Mouse (Mus musculus) liver, adult (tissue): ENCODE data around the gene Tbxa2r.
A peak's percentile ranks its signal among the peaks of the same experiment; 100 is the strongest.

Experiments
- GATA4 ChIP-seq: IDR thresholded peaks from 2 replicates; pipeline ENCODE4 v1.6.1; 2014; ENCODE audit warnings: mild to moderate bottlenecking, low read length; ENCODE audit not compliant: insufficient replicate concordance

The Tbxa2r gene

DNA sequence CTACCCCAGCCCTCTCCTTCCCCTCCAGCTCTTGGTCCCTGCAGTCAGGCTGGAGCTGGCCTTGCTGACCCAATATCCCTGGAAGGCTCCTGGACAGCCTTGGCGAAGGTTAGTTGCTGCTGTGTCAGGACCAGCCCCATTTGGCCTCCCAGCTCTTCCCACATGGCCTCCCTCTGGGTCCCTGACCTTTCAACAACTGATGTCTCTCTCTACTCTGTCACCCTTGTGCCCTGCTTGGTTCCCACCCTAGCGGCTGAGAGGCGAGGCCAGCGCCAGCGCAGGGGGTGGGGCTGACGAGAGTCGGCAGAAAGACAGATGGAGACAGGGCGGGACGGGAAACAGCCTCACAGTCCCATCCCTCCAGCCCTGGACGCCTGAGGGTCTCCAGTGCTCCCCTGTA is at the start of gene Tbxa2r:
Gene Tbxa2r, plus strand, starts transcription at position 346 of the 400 bp plus-strand sequence.
- TF ChIP-seq GATA4: no peak

DNA sequence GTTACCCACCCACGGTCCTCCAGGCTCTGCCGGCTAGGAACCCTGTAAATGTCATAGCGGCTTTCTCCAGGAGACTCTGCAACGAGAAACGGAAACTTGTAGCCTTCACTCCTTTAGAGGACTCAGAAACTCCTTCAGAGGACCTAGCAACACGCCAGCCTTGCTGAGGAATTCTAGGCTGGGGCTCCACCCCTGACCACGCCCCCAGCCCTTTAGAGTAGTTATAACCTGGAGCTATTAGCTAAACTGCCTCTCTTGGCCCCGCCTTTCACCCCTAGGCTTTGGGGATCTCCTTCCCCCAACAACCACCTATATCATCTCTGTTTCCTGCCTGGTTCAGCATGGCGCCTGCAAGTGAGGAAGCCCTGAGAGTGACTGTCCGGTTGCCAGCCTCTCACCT is 49.0 kb upstream of the Tbxa2r start:
- TF ChIP-seq GATA4: no peak

DNA sequence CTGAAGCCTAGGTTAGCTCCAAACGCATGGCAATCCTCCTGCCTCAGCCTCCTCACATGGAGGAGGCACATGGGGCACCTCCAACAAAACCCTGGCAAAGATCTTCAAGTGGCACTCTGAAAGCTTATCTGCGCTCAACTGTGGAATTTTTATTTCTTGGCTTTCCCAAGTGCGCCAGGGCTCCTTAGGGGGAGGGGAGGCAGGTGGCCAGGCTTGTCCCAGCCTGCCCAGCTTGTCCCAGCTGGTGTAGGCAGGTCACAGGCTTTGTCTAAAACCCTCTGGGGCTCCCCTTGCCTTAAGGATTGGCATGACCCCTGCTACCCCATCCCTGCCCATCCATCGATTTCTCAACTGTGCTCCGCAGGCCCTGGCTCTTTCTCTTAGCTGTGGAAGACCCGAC is 44.3 kb upstream of the Tbxa2r start:
- TF ChIP-seq GATA4: no peak

DNA sequence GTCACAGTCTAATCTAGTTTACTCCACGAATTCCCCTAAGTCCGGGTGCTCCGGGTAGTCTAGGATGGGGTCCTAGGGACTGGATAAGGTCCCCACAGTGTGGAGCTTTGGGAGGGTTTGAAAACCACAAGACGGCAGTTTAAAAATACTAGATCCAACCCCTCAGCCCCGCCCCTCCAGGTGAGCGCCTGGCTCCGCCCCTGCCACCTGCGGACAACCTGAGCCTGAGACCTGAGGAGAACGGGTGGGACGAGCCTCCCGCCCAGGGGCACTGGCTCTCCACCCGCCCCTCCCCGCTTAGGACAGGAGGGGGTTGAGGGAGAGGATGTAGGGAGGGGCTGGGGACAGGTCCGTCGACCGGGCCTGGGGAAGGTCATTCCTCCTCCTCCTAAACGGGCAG is 43.8 kb upstream of the Tbxa2r start:
- no peak for TF ChIP-seq GATA4

DNA sequence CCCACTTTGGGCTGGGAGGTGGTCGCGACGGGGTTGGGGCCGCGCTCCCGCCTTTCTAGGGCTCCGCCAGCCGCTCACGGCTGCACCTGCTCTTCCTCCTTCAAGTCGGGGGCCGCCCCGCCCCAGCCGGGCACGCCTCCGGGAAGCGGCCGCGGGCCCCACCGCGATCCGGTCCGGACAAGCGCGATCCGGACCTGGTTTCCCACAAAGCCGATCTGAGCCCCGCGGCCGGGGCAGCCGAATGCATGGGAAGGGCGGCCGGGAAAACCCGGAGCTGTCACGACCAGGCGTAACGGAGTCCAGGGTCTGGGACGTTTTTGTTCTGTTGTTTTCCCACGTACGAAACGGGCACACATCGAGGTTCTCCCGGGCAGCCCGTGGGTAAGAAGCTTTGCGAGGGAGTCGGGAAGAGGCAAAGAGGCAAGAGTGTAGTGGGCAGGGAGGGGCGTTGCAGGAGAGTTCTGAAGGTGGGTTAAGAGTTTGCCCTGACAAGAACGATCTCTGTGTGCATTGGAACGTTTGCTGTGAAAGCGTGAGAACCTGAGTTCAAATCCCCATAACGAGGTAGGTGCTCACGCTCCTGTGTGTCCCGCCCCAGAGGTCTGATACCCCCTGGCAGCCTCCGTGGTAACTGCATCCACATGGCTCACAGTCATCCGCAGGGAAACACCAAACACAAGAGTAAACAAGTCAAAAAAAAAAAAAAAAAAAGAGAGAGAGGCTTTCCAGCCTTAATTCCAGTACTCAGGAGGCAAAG is 42.7 kb upstream of the Tbxa2r start:
- no peak for TF ChIP-seq GATA4

DNA sequence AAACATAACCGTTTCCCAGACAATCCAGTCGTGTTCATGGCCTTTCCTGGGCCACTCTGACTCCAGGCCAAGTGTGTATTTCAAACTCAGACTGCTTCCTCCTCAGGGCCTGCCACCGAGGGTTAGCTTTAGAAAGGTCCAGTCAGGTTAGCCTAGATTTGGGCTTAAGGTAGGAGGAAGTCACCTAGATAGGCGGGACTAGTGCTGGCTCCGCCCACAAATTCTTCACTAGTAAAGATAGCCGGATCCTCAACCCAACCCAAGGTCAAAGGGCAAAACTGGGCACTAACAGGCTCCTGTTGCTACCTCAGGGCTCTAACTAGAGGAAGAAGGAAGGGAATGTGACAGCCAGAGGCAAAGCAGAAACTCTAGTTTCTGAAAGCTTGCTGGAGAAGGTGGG is 41.9 kb upstream of the Tbxa2r start:
- no peak for TF ChIP-seq GATA4

DNA sequence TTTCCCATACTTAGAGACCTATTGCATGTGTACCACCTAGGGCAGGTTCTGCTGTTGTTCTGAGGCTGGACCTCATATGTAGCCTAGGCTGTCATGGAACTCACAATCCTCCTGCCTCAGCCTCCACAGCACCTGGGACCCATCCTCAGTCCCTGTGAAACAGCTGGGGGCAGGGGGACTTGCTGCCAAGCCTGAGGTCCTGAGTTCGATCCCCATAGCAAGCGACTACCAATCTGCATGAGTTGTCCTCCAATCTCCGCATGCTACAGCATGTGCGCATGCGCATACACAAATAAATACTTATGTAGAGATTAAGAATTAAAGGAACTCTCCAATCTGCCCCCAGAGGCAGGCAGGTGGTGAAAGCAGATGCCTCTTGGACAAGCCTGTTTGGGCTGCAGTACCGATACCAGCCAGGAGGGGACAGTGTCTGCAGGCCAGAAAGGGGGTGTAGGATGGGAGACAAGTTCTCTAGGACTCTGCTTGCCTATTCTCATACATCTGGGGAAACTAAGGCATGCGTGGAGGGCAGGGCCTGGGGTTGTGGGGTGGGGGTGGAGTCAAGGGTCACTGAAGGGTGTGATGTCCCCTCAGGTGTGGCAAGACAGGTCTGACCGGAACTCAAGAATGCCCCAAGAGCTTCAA is 40.9 kb upstream of the Tbxa2r start:
- TF ChIP-seq GATA4: no peak

DNA sequence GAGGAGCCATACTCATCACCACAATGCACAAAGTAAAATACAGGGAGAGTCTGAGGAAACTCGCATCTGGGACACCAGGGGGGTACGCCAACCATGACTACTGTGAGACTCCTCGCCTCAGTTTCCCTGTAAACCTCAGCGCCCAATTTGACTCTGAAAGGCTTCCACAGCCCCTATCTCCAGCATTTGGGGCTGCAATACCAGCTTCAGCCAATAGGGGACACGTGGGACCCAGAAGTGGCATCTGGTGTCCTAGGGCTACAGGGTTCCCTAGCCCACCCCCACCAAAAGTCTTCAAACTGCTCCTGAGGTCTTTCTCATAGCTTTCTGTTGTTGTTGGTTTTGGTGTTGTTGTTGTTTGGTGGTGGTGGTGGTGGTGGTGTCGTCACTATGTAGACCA is 39.9 kb upstream of the Tbxa2r start:
- no peak for TF ChIP-seq GATA4

DNA sequence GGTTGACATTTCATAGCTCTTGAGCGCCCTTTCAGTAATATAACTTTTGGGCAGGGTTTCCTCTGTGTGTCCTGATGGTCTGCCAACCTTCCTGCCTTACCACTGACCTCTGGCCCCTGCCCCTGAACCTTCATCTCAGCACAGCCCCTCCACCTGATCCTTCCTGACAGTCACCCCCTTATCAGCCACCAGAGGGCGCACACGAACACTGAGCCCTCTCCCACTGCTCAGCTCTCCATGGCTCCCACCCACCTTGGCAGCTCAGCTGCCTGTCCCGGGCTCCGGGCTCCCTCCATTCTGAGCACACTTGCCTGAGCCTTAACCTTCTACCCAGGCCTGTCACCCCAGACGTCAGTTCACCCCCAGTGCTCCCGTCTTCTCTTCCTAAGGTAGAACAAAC is 39.3 kb upstream of the Tbxa2r start:
- TF ChIP-seq GATA4: no peak

DNA sequence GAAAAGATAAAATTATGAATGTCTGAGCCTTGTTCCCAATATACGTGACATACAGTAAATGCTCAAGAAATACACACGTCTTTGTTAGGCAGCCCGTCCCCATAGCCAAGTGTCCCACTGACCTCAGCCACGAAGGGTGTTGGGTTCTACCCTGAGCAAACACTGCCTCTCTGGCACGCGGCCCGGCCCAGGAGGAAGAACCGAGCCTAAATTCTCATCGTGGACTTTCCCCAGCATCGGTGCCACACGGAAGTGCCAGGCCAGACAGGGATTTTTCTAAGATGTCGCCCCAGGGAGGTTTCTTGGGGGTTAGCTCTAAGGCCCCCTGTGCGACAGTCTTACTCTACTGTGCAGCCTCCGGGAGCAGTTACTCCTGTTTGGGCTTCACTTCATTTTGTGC is 38.7 kb upstream of the Tbxa2r start:
- no peak for TF ChIP-seq GATA4

DNA sequence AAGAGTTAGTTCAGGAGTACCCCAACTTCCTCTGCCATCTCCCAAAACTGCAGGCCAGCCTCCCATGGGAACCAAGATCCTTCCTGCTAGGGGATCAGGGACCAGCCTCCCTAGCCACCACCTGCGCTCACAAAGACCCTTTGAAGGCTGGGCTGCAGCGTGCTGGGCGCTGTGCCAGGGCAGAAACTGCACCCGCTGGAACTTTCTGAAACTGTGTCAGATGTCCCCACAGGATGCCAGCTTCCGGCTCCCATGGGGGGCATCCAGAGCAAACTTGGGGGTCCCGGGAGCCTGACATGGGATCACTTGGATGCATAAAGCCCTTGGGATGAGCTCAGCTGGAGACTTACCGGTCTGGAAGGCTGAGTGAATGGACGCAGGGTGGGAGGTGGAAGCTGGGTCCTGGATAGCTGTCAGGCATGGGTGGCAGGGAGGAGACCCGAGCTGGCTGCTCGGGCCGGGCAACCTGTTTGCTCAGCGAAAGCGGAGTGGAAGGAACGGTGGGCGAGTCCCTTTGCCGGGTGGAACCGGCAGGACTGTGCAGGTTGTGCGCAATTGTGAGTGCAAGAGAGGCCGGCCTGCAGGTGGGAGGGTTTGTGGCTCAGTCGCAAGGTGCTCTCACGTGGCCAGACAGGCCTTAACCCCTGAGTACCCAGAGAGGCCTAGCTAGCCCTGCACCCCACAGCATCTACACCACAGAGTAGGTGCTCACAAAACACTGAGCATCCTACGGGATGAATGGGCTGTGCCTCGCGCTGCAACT is 37.7 kb upstream of the Tbxa2r start:
- no peak for TF ChIP-seq GATA4

DNA sequence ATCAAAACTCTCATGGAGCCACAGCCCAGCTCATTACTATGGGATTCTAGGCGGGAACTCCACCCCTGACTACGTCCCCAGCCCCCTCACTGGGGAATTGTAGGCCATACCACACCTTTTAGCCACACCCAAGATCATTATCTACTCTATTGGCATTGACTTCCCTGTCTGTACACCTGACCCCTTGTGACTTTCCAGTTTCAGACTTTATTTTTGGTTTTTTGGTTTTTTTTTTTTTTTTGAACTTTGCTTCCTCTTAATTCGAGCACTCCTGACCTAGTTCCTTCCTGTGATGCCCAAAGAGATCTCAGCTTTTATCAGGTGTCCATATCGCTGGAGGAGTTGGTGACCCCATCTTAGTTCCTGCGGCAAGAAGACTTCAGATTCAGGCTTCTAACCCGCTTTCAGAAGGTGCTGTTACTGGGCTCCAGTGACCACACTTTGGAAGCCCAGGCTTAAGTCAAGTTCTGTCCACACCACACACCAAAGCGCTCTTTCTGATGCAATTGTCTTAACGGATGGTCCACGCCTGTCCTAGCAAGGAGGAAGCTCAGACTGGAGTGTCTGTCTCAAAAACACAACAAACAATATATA is 36.9 kb upstream of the Tbxa2r start, which contains the start of gene Tjp3:
Gene Tjp3, minus strand, starts transcription at position 71 of the 594 bp plus-strand sequence.
- no peak for TF ChIP-seq GATA4

DNA sequence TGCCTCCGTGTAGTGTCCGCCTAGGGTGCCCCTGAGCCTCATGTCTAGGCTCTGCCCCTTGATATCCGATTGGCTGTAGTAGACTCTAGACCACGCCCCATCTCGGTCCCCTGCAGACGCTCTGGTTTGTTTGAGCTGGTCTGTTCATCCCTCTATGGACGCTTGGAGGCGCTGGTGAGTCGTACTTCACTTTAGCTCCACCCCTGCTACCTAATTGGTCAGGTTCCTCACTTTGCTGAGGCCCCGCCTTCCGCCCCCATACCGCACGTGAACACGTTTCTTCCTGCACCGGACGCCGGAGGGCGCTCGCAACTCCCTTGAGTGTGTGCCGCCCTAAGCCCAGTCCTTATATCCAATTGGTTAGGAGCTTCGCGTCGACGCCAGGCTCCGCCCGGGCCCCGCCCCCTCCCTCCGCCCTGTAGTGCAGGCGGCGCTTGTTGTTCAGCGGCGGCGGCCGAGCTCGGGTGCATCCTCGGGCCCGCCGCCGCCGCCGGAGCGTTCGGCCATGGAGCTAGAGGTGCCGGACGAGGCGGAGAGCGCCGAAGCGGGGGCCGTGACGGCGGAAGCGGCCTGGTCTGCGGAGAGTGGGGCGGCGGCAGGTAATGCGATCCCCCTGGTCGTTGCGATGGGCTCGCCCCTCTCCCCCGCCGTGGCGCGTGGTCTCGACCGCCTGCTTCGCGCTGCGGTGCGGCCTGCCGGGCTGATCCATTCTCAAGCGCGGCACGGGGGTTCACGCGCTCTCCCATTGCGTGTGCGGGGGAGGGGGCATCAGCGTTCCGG is 35.8 kb upstream of the Tbxa2r start, which contains the start of gene Pip5k1c:
Gene Pip5k1c, plus strand, starts transcription at position 410 of the 780 bp plus-strand sequence.
- peak; percentile 6; the same call in 1 of the 2 replicates for TF ChIP-seq GATA4

DNA sequence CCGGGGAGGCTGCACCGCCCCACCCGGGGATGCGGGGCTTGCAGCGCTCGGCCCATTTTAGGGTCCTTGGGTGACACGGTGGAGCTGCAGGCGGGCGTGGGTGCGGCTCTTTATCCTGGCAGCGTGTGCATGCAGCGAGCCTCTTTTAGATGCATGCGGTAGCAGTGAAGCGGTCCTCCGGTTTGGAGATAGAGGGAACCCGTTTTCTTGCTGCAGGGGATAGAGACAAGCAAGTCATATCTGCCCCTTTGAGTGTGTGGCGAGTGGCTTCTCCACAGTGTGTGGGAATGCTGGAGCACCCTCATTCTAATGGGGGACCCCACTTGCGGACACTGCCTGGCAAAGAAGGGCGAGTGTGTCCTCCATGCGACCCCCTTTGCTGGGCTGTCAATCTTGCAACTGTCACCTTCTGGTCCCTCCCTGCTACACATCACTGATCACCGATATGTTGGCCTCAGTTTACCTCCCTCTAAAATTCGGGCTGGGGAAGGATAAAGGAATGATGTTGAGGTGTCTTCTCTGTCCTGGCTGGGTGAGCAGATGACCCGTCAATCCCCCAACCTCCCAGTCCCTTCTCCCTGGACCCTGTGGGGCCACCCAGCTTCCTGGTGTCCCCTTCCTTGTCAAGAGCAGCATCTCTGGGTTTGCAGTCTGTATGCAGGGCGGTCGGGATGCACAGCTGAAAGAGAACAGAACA is 35.0 kb upstream of the Tbxa2r start:
- no peak for TF ChIP-seq GATA4
